Mouse (Mus musculus) E14TG2a.4 (cell line): Measurements from ENCODE around the gene Ero1lb.
"Not testable (repeated sequence)": the region's sequence is repeated elsewhere in the genome, so short reads cannot be mapped to it uniquely, and the experiment has no call there.

Experiments
- H3K27me3 ChIP-seq: 2 replicates; pipeline ENCODE4 v1.6.1; 2014; ENCODE audit warnings: low read length, control low read depth; ENCODE audit not compliant: insufficient read depth
- H3K36me3 ChIP-seq: 2 replicates; pipeline ENCODE4 v1.6.1; 2014; ENCODE audit warnings: low read length, control low read depth; ENCODE audit not compliant: insufficient read depth
- H3K4me1 ChIP-seq: replicated peaks from 2 replicates; pipeline ENCODE4 v1.6.1; 2014; ENCODE audit warnings: low read depth, low read length, control low read depth
- H3K4me3 ChIP-seq: replicated peaks from 2 replicates; pipeline ENCODE4 v1.5.1; 2014; ENCODE audit warnings: mild to moderate bottlenecking, low read length
- H3K9me3 ChIP-seq: 2 replicates; pipeline ENCODE4 v1.6.1; 2014; ENCODE audit warnings: low read length, control low read depth

Ero1lb gene

DNA sequence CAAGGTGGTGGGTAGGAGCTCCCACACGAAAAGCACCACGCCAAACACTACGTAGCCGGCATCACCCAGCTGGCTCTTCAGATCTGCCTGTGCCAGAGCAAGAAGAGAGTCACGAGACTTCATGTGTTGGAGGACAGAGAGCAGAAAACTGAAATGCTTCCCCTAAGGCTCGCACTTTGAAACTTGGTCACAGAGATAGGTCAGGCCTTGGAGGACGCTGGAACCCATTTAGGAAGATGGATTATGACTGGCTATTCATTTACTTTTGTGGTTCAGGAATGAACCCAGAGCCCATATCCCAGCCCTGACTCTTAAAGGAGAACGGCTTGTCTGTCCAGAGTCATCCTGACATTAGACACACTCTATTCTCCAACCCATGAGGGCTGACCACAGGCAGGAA, 54.1 kb downstream of the Ero1lb start:
- not testable (repeated sequence) for H3K27me3 ChIP-seq, H3K9me3 ChIP-seq, H3K36me3 ChIP-seq, H3K4me3 ChIP-seq, H3K4me1 ChIP-seq

- H3K27me3 ChIP-seq, H3K9me3 ChIP-seq, H3K4me3 ChIP-seq, H3K4me1 ChIP-seq, H3K36me3 ChIP-seq: not testable (repeated sequence)
Observed at GRCm38 (mm10) chr13:12626061-12626460, 60.4 kb downstream of the Ero1lb start.

- H3K27me3 ChIP-seq, H3K36me3 ChIP-seq, H3K4me3 ChIP-seq, H3K4me1 ChIP-seq, H3K9me3 ChIP-seq: not testable (repeated sequence)
Observed at GRCm38 (mm10) chr13:12627746-12628145, 62.1 kb downstream of the Ero1lb start.

DNA sequence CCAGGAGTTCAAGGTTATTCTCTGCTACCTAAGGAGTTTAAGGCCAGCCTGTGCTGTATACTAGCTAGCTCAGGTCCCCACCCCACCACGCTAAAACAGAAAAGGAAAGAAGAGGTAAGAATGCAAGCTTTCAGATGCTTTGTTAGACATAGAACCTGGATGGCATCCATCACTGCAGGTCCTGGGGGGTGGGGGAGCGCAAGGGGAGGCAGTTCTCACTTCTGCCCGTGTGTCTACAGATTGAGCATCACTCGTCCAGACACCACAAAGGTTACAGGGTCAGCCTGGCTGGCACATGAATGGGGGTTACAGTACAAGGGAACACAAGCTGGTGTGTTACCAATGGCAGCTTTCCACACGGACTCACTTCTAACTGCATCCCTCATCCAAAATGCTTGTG, 62.5 kb downstream of the Ero1lb start:
- not testable (repeated sequence) for H3K4me1 ChIP-seq, H3K27me3 ChIP-seq, H3K4me3 ChIP-seq, H3K36me3 ChIP-seq, H3K9me3 ChIP-seq

- H3K4me3 ChIP-seq, H3K9me3 ChIP-seq, H3K4me1 ChIP-seq, H3K27me3 ChIP-seq, H3K36me3 ChIP-seq: not testable (repeated sequence)
Observed at GRCm38 (mm10) chr13:12630252-12630651, 64.6 kb downstream of the Ero1lb start.

- not testable (repeated sequence) for H3K36me3 ChIP-seq, H3K4me1 ChIP-seq, H3K9me3 ChIP-seq, H3K27me3 ChIP-seq, H3K4me3 ChIP-seq
Observed at GRCm38 (mm10) chr13:12634941-12635588, 69.4 kb downstream of the Ero1lb start.

- not testable (repeated sequence) for H3K27me3 ChIP-seq, H3K4me1 ChIP-seq, H3K36me3 ChIP-seq, H3K4me3 ChIP-seq, H3K9me3 ChIP-seq
Observed at GRCm38 (mm10) chr13:12642795-12643194, 77.1 kb downstream of the Ero1lb start.

DNA sequence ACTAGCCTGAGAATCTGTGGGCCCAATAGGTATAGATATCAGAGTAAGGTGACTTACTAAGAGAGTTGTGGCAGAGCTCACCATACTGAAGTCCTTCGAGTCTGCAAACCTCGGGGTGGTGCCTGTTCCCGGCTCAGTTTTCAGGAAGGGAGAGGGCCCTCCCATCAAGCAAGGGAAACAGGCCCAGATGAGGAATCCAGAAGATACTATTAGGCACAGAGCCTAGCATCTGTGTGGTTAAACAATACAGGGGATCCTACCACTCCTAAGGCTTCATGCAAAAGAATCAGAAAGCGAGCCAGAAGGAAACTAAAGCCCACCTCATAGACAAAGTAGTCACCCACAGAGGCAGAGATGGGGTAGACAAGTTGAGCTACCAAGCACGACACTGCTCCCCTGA, 81.0 kb downstream of the Ero1lb start:
- not testable (repeated sequence) for H3K4me1 ChIP-seq, H3K27me3 ChIP-seq, H3K4me3 ChIP-seq, H3K36me3 ChIP-seq, H3K9me3 ChIP-seq

GRCm38 (mm10) chr13:12650020-12650876, 84.6 kb downstream of the Ero1lb start:
- H3K36me3 ChIP-seq, H3K27me3 ChIP-seq, H3K9me3 ChIP-seq, H3K4me1 ChIP-seq: not testable (repeated sequence)
- H3K4me3 ChIP-seq = peak overlapping the region; percentile 70

DNA sequence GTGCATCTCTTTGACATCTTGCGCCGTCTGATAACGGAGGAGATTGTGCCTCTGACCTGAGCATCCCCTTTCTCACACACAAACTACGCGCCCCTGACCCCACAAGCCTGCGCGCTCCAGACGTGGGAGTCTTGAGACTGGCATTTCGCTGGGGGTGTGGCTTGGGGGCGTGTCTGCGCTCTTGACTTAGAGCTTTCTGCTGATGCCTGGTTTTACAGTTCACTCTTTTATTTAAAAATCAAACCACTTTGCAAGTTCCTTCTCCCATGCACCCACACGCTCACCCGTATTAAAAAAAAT, 85.2 kb downstream of the Ero1lb start:
- not testable (repeated sequence) for H3K36me3 ChIP-seq, H3K4me1 ChIP-seq
- H3K4me3 ChIP-seq = peak overlapping the region; percentile 70

More for the DNA sequence above, 85.2 kb downstream of the Ero1lb start:
- not testable (repeated sequence) for H3K9me3 ChIP-seq, H3K27me3 ChIP-seq
